Mouse (Mus musculus) heart, embryonic 11.5 days (tissue): Measurements from ENCODE around the gene Chmp5. TPM values are rescaled to one million over a fixed set of nuclear protein-coding genes. Genes with fewer than 3 reads are reported as not detected.

Experiments
- ATAC-seq: fragments of 200-750 bp; cut with Nextera tagmentation; replicated peaks from 2 replicates; pipeline ENCODE4 v1.8.0; 2017; ENCODE audit warnings: moderate library complexity; ENCODE audit not compliant: insufficient number of reproducible peaks, low FRiP score, low TSS enrichment
- H3K27ac ChIP-seq: fragments of 300-500 bp; sonication (generic); 2 replicates; pipeline ENCODE4 v1.5.1; 2014; ENCODE audit warnings: mild to moderate bottlenecking, low read depth, low read length
- H3K27me3 ChIP-seq: fragments of 300-500 bp; sonication (generic); 2 replicates; pipeline ENCODE4 v1.6.1; 2014; ENCODE audit warnings: mild to moderate bottlenecking, low read length, mixed read lengths; ENCODE audit not compliant: control insufficient read depth, insufficient read depth
- H3K36me3 ChIP-seq: fragments of 300-500 bp; sonication (generic); 2 replicates; pipeline ENCODE4 v1.6.1; 2014; ENCODE audit warnings: mild to moderate bottlenecking, low read length, moderate library complexity, mixed read lengths; ENCODE audit not compliant: control insufficient read depth, insufficient read depth
- H3K4me1 ChIP-seq: fragments of 300-500 bp; sonication (generic); 2 replicates; pipeline ENCODE4 v1.6.1; 2014; ENCODE audit warnings: low read length; ENCODE audit not compliant: control insufficient read depth, insufficient read depth
- H3K4me2 ChIP-seq: fragments of 300-500 bp; sonication (generic); 2 replicates; pipeline ENCODE4 v1.6.1; 2014; ENCODE audit warnings: mild to moderate bottlenecking, moderate library complexity
- H3K4me3 ChIP-seq: fragments of 300-500 bp; sonication (generic); 2 replicates; pipeline ENCODE4 v1.5.1; 2014; ENCODE audit warnings: low read depth, low read length
- H3K9ac ChIP-seq: fragments of 300-500 bp; sonication (generic); 2 replicates; pipeline ENCODE4 v1.6.1; 2014; ENCODE audit warnings: mild to moderate bottlenecking, low read depth, low read length, moderate library complexity
- H3K9me3 ChIP-seq: fragments of 300-500 bp; sonication (generic); replicated peaks from 2 replicates; pipeline ENCODE4 v1.6.1; 2016; ENCODE audit warnings: low read length; ENCODE audit not compliant: control insufficient read depth
- WGBS: fragments of 180-500 bp; shearing (Covaris S2); extraction: QIAGEN DNeasy Blood & Tissue Kit; methylation state at CpG from one replicate; pipeline ENCODE4 v1.1.7; 2014; ENCODE audit not compliant: insufficient replicate concordance; 5-methylcytosine and 5-hydroxymethylcytosine counted together
- polyA plus RNA-seq: library from polyadenylated mRNA; unstranded; fragments of >200 nt; fragmentation: Nextera tagmentation; extraction: Ambion mirVana; gene quantifications from 2 replicates; pipeline ENCODE4 v1.2.1, GENCODE M21; 2014

The Chmp5 gene
- 78.2 and 90.4 TPM in 2 replicates for polyA plus RNA-seq

- Histone ChIP-seq H3K4me3 (peak within 1 kb of the TSS; percentile 97), H3K27me3 (no peaks in the 10 kb centered on the region), H3K4me1 (peaks cover 17% of the 10 kb centered on the region), H3K36me3 (peaks cover 29% of the 10 kb centered on the region), H3K9me3 (no peaks in the 10 kb centered on the region), H3K27ac (peak within 1 kb of the TSS; percentile 84), H3K4me2 (peak within 1 kb of the TSS; percentile 95), H3K9ac (peak within 1 kb of the TSS; percentile 93)
- ATAC-seq = peak; percentile 99
- 1% methylated on average over 50 of the region's 50 CpGs for WGBS
These were observed at the start of gene Chmp5, which contains the start of gene Bag1 for GRCm38 (mm10) chr4:40948160-40948708. TSS of gene Chmp5 (plus strand) at chr4:40948407. TSS of gene Bag1 (minus strand) at chr4:40948294.

GRCm38 (mm10) chr4:40898476-40899044 is 49.6 kb upstream of the Chmp5 start:
- H3K4me3 ChIP-seq = no peak overlapping the region
- no peaks in the 10 kb centered on the region for H3K9me3 ChIP-seq
- no peak overlapping the region for H3K9ac ChIP-seq
- WGBS = 67% methylated on average over 6 of the region's 6 CpGs
- no peaks in the 10 kb centered on the region for H3K4me1 ChIP-seq
- H3K36me3 ChIP-seq = no peaks in the 10 kb centered on the region
- no peaks in the 10 kb centered on the region for H3K27me3 ChIP-seq
- no peak for ATAC-seq
- H3K4me2 ChIP-seq = no peak overlapping the region
- no peak overlapping the region for H3K27ac ChIP-seq

GRCm38 (mm10) chr4:40899264-40899663 is 48.9 kb upstream of the Chmp5 start:
- no peak overlapping the region for H3K27ac ChIP-seq
- no peaks in the 10 kb centered on the region for H3K9me3 ChIP-seq
- no peak overlapping the region for H3K9ac ChIP-seq
- no peaks in the 10 kb centered on the region for H3K36me3 ChIP-seq
- no peak for ATAC-seq
- no peak overlapping the region for H3K4me2 ChIP-seq
- H3K27me3 ChIP-seq = no peaks in the 10 kb centered on the region
- no peaks in the 10 kb centered on the region for H3K4me1 ChIP-seq
- WGBS = 67% methylated on average over 2 of the region's 2 CpGs
- no peak overlapping the region for H3K4me3 ChIP-seq

GRCm38 (mm10) chr4:40900071-40900470 is 48.1 kb upstream of the Chmp5 start:
- no peak overlapping the region for H3K4me3 ChIP-seq
- H3K27ac ChIP-seq = no peak overlapping the region
- ATAC-seq = no peak
- no peaks in the 10 kb centered on the region for H3K27me3 ChIP-seq
- no peak overlapping the region for H3K4me2 ChIP-seq
- no peak overlapping the region for H3K9ac ChIP-seq
- H3K9me3 ChIP-seq = no peaks in the 10 kb centered on the region
- H3K4me1 ChIP-seq = no peaks in the 10 kb centered on the region
- no peaks in the 10 kb centered on the region for H3K36me3 ChIP-seq
- WGBS = 72% methylated on average over 3 of the region's 3 CpGs

GRCm38 (mm10) chr4:40900612-40901011 is 47.6 kb upstream of the Chmp5 start:
- Histone ChIP-seq H3K27ac (no peak overlapping the region), H3K4me1 (no peaks in the 10 kb centered on the region), H3K9me3 (no peaks in the 10 kb centered on the region), H3K4me2 (no peak overlapping the region), H3K27me3 (no peaks in the 10 kb centered on the region), H3K36me3 (no peaks in the 10 kb centered on the region), H3K9ac (no peak overlapping the region), H3K4me3 (no peak overlapping the region)
- no peak for ATAC-seq
- 80% methylated on average over 4 of the region's 4 CpGs for WGBS

GRCm38 (mm10) chr4:40906298-40906697 is 41.9 kb upstream of the Chmp5 start:
- no peaks in the 10 kb centered on the region for H3K4me1 ChIP-seq
- no peak overlapping the region for H3K4me2 ChIP-seq
- no peaks in the 10 kb centered on the region for H3K27me3 ChIP-seq
- WGBS = 45% methylated on average over 1 of the region's 1 CpGs
- H3K9ac ChIP-seq = no peak overlapping the region
- H3K4me3 ChIP-seq = no peak overlapping the region
- no peak overlapping the region for H3K27ac ChIP-seq
- no peak for ATAC-seq
- no peaks in the 10 kb centered on the region for H3K36me3 ChIP-seq
- H3K9me3 ChIP-seq = no peaks in the 10 kb centered on the region

GRCm38 (mm10) chr4:40908261-40908969 is 39.8 kb upstream of the Chmp5 start:
- H3K27ac ChIP-seq = no peak overlapping the region
- no peak overlapping the region for H3K9ac ChIP-seq
- no peaks in the 10 kb centered on the region for H3K4me1 ChIP-seq

GRCm38 (mm10) chr4:40914287-40914867 is 33.8 kb upstream of the Chmp5 start:
- Histone ChIP-seq H3K9ac (no peak overlapping the region), H3K4me1 (peaks cover under 1% of the 10 kb centered on the region; the same call in 1 of the 2 replicates), H3K36me3 (no peaks in the 10 kb centered on the region), H3K4me2 (no peak overlapping the region), H3K27ac (no peak overlapping the region), H3K4me3 (no peak overlapping the region), H3K9me3 (no peaks in the 10 kb centered on the region), H3K27me3 (no peaks in the 10 kb centered on the region)
- no peak for ATAC-seq

More at GRCm38 (mm10) chr4:40908261-40908969, 39.8 kb upstream of the Chmp5 start:
- H3K36me3 ChIP-seq = no peaks in the 10 kb centered on the region
- no peaks in the 10 kb centered on the region for H3K27me3 ChIP-seq
- no peak for ATAC-seq
- WGBS = 40% methylated on average over 20 of the region's 20 CpGs
- no peak overlapping the region for H3K4me3 ChIP-seq
- no peaks in the 10 kb centered on the region for H3K9me3 ChIP-seq
- no peak overlapping the region for H3K4me2 ChIP-seq
